Mouse (Mus musculus) T-helper 17 cell (primary cell): Measurements from ENCODE around the gene Commd8.

Source experiments
- in situ Hi-C, 2 experiments: fragments of 300-600 bp; cut with MboI, MseI; formaldehyde crosslinking; loops; 1 replicate in 1 of 2; 2 replicates in 1 of 2; pipeline ENCODE4 v1.15.1; 2025; ENCODE audit warnings: high pct_unique_total_duplicates in 2 of 2

Commd8 gene

DNA sequence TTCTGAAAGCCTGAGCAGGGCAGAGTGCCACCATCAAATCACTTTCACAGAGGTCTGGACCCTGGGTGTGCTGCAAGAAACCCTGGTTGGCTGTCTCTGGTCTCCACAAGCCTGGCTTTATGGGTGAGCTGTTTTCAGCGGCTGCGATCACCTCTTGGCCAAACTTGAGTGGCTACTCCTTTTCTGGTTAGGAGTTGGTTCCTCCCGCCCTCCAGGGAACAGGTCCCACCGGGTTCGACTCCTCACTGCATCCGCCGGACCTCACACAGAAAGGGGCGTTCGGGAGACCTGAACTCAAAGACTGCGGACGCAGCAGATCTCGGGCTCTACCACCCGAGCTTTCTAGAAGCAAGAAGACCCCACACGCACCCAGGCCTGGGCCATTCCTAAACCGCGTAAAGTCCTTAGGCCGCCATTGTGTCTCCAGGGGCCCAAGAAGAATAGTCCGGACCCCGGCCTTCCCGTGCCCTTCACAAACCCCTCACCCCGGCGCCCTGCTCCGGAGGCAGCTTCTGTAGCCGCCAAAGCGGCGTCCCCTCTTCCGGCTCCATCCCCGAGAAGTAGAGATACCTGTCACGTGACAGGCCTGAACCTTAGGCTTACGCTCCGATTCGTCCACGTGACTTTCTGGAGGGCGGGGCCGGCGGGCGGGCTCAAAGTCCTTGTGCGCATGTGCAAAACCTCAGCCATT, at the start of gene Commd8:
Commd8 (minus strand) TSS at position 596 of the 691 bp plus-strand sequence.
- in situ Hi-C loops, result no loop called here

GRCm38 (mm10) chr5:72211741-72212140, 43.8 kb upstream of the Commd8 start:
- in situ Hi-C loops, result loop anchor here in 1 of 2 experiments (5.0 kb wide), 1 partner anchor 36 kb away; no protein-coding TSS in a partner anchor

GRCm38 (mm10) chr5:72210812-72211139, 42.8 kb upstream of the Commd8 start:
- in situ Hi-C loops, result loop anchor here in 1 of 2 experiments (5.0 kb wide), 1 partner anchor 37 kb away; no protein-coding TSS in a partner anchor

DNA sequence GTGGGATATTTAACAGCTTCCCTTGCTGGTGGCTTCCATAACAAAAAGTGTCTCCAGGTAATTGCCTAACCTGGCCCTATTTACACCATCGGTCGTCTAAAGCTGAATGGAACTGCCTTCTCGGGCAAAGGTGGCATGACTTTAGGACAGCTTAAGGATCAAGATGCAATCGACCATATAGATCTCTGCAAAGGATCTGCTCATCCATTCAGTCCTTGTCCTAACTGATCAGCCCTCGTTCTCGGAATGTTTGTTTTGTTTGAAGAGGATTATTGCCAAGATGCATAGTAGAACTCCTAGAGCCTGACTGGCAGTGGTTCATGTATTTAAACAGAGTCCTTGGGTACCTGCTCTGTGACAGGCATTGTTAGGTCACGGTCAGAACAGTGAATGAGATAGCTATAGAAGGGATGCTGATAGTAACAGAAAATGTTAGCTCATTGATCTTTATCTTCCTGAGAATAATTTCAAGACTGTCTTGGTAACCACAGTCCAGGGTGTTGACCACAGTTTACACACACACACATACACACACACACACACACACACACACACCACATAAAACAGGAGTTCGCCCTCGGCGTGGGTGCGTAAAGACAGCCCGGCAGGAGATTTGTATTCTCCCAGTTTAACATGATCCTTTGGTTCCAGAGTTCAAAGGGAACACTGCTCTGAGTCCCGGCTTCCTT, 42.3 kb upstream of the Commd8 start:
- in situ Hi-C loops, result loop anchor here in 1 of 2 experiments (5.0 kb wide), 1 partner anchor 37 kb away; no protein-coding TSS in a partner anchor

DNA sequence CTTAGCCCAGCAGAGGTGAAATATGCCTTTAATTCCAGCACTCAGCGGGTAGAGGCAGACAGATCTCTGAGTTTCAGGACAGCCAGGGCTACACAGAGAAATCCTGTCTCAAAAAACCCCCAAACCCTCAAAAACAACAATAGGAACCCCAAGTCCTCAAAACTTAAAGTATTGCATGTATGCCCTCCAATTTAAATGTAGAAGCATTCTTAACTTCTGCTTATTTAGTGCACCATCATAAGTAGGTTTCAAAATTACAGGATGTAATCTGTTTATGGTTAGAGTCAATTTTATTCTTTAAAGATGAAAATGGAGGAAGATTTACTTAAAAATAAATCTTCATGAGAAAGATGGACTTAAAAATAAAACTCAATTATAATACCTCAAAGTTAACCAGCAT, 40.5 kb upstream of the Commd8 start:
- in situ Hi-C loops, result loop anchor here in 1 of 2 experiments (5.0 kb wide), 1 partner anchor 34 kb away; no protein-coding TSS in a partner anchor

GRCm38 (mm10) chr5:72205271-72205670, 37.3 kb upstream of the Commd8 start:
- in situ Hi-C loops, result loop anchor here in 1 of 2 experiments (5.0 kb wide), 1 partner anchor 37 kb away; no protein-coding TSS in a partner anchor

DNA sequence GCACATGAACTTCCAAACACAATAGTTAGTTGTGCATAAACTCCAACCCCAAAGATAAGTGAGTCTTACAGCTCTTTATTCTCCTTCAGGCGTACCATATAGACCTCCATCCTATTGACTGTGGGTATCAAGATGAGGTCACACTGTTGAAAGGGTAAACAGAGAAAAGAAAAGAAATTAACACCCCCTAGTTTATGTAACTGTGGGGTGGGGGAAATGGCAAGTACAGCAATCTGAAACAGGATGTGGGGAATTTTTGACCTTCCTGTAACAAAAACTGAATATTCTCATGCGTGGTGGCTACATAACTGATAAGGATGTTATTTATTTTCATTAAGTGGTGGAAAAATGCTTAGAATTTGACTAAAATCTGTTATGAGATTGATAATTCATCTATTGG, 36.5 kb upstream of the Commd8 start:
- in situ Hi-C loops, result no loop called here

- in situ Hi-C loops, result no loop called here
Measured at GRCm38 (mm10) chr5:72203734-72204073, 35.7 kb upstream of the Commd8 start.

- in situ Hi-C loops, result no loop called here
Measured at GRCm38 (mm10) chr5:72203028-72203733, 35.2 kb upstream of the Commd8 start.

- in situ Hi-C loops, result no loop called here
Measured at GRCm38 (mm10) chr5:72202016-72202415, 34.0 kb upstream of the Commd8 start.

DNA sequence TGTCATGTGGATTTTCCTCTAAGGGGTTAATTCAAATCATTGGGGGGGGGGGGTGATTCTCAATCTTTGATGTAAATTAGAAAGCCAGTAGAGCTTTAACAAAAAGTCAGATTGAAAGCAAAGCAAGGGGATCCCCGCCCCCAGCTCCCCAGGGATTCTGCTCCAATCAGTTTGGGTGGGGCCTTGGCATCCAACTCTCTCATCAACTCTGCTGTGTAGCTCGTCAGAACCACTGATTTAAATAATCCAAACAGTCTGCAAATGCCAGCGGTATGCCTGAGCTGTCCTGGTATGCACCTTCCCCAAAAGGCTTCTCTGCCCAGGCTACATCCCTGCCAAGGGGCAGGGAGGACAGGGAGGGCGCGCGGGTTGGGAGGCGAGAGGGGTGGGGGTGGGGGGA, 33.6 kb upstream of the Commd8 start:
- in situ Hi-C loops, result no loop called here

DNA sequence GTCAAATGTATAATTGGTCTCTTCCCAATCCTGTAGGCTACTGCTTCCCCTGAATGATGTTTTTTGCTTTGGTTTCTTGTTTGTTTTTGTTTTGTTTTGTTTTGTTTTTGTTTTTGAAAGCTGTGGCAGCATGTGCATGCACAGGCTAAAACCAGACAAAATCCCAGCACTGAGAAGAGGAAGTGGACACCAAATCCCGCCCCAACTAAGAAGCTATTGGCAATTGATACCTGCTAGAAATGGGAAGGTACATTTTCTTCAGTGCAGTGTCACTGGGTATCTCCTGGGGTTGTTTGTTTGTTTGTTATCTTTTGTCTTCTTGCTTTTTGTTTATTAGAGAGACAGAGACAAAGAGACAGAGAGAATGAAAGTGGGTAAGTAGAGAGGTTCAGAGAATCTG, 27.5 kb upstream of the Commd8 start:
- in situ Hi-C loops, result loop anchor here in 1 of 2 experiments (25.0 kb wide), 1 partner anchor 1292 kb away; the partner anchor contains the start of gene Dcun1d4

DNA sequence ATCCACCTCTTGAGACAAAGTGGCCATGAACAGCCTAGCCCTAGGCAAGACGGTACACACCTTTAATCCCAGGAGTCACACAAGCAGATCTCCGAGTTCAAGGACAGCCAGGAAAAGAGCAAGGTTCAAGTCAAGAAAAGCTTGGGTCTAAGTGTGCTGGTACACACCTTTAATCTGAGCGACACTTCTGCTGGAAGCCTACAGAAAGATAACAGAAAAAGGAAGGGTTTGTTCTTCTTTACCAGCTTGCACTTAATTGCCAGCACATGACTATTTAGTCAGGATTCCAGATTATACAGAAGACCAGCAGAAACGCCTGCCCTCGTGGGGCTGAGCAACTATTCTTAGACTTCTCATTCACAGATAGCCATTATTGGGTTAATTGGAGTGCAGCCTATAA, 23.9 kb upstream of the Commd8 start:
- in situ Hi-C loops, result loop anchor here in 1 of 2 experiments (25.0 kb wide), 1 partner anchor 1295 kb away; the partner anchor contains the start of gene Dcun1d4

DNA sequence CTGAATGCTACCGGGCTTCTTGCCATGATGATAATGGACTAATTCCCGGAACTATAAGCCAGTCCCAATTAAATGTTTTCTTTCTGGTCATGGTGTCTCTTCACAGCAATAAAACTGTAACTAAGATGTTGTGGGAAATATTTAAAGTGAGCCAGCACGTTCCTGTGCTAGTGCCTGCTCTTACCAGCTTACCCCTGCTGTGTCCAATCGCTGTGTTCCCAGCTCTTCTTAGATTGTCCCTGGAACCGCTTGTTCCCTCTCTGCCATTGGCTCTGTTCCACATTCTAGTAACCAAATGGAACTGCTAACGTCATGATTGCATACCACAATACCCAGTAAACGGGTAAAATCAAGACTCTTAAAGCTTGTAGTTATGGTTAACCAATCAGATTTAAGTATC, 23.2 kb upstream of the Commd8 start:
- in situ Hi-C loops, result loop anchor here in 1 of 2 experiments (25.0 kb wide), 1 partner anchor 1296 kb away; the partner anchor contains the start of gene Dcun1d4

DNA sequence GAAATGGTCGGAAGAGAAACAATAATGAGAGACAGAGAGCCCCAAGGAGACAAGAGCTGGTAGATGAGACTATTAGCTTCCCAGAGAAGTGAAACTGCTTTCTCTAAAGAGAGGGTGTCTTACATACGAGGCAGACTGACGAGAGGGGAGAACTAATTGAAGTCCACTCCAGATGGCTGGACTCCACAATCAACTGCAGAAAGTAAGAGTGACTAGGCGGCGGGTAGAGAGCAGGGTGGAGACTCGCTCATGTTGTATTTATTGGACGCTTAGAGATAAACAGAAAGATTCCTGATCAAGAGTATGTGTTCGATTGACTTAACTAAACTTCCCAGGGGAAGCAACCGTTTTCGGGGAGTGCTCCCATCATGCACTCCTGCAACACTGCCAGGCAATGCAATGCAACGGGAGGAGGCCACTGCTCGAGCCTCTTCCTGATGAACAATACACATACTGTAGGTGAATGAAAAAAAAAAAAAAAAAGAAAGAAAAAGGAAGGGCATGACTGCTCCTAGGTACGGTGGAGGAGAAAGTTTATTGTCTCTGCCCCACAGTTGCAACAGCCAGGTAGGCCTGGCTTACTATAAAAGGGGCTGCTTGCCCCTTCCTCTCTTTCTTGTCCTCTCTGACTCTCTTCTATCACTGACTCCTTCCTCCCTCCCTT, 16.6 kb upstream of the Commd8 start:
- in situ Hi-C loops, result loop anchor here in 1 of 2 experiments (25.0 kb wide), 1 partner anchor 1303 kb away; the partner anchor contains the start of gene Dcun1d4

- in situ Hi-C loops, result loop anchor here in 1 of 2 experiments (25.0 kb wide), 1 partner anchor 1303 kb away; the partner anchor contains the start of gene Dcun1d4
Measured at GRCm38 (mm10) chr5:72183929-72184328, 15.9 kb upstream of the Commd8 start.

DNA sequence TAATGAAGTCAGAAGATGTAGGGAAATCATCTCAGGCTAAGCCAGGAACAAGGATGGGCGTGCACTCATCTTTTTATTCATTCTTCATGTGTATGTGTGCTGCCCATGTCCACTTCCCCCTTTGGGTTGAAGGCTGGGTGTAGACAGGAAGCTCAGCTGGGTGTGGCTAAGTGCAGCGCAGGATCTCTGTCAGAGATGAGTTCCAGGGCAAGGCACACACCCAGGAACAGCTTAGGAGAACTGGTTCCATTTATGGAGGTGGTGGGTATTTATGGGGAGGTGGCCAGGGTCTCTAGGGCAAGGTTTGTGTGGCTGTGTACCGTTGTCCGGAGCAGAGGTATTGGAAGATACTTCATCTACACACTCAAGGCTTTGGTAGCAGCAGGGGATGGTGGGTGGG, 14.8 kb upstream of the Commd8 start:
- in situ Hi-C loops, result loop anchor here in 1 of 2 experiments (25.0 kb wide), 1 partner anchor 1304 kb away; the partner anchor contains the start of gene Dcun1d4

GRCm38 (mm10) chr5:72181194-72181593, 13.2 kb upstream of the Commd8 start:
- in situ Hi-C loops, result loop anchor here in 1 of 2 experiments (25.0 kb wide), 1 partner anchor 1306 kb away; the partner anchor contains the start of gene Dcun1d4

GRCm38 (mm10) chr5:72175530-72175929, 7.5 kb upstream of the Commd8 start:
- in situ Hi-C loops, result loop anchor here in 1 of 2 experiments (25.0 kb wide), 1 partner anchor 1312 kb away; the partner anchor contains the start of gene Dcun1d4

GRCm38 (mm10) chr5:72175050-72175449, 7.1 kb upstream of the Commd8 start:
- in situ Hi-C loops, result loop anchor here in 1 of 2 experiments (25.0 kb wide), 1 partner anchor 1312 kb away; the partner anchor contains the start of gene Dcun1d4

GRCm38 (mm10) chr5:72173521-72173920, 5.5 kb upstream of the Commd8 start:
- in situ Hi-C loops, result loop anchor here (5.0 kb wide), 2 partner anchors 94 to 104 kb away; no protein-coding TSS in a partner anchor
